In the genomic region with DNA sequence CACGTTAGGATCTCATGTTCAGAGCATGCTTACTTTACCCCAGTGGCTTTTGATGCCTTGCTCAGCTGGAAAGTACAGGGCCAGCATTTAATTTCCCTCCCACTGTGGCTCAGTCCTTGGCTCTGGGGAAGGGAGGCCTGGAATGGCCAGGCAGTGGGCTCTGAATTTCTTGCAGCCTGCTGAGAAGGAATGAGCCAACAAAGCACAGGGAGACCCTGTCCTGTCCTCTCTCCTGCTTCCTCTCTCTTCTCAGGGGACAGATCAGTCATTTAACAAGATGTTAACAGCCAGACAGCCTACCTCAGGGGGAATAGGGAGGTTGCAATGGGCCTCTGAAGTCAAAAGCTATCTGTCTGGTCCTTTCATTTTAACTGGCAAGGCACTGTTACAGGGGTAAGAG, we compare ENCODE assay signal across 20 mouse cellular contexts. TPM values are rescaled to one million over a fixed set of nuclear protein-coding genes. Genes with fewer than 3 reads are reported as not detected.
DNase-seq lines count a peak whose midpoint lies in the region; ATAC-seq lines count a peak whose summit lies in the region.
"Had no signal": no experiment of that assay in that cellular context is flagged by ENCODE, and none has a peak within 500 bp of the region (broad histone marks: within the 10 kb centered on the region; RNA-seq: fewer than 3 reads in every experiment).

No protein-coding gene starts in this region.

- H3K36me3 ChIP-seq in heart, embryonic 10.5 days: no peaks in the 10 kb centered on the region
- H3K36me3 ChIP-seq in heart, embryonic 11.5 days (ENCODE audit: control insufficient read depth, insufficient read depth, low read length): no peaks in the 10 kb centered on the region
- peaks cover 5% of the 10 kb centered on the region; the same call in 1 of the 2 replicates for H3K36me3 ChIP-seq in lung, embryonic 15.5 days
- H3K36me3 ChIP-seq in embryonic facial prominence, embryonic 15.5 days: no peaks in the 10 kb centered on the region

- 30% methylated on average over 1 of the region's 1 CpGs for whole genome bisulfite sequencing in heart, embryonic 10.5 days
- WGBS in heart, embryonic 11.5 days (ENCODE audit: insufficient replicate concordance): 32% methylated on average over 1 of the region's 1 CpGs
- whole genome bisulfite sequencing in lung, embryonic 15.5 days: 30% methylated on average over 1 of the region's 1 CpGs
- 30% methylated on average over 1 of the region's 1 CpGs for WGBS in embryonic facial prominence, embryonic 15.5 days

- H3K9ac ChIP-seq in heart, embryonic 11.5 days (ENCODE audit: low read depth, low read length): no peak overlapping the region
- H3K9ac ChIP-seq in lung, embryonic 15.5 days: peak overlapping the region; percentile 14; the same call in 1 of the 2 replicates
- H3K9ac ChIP-seq in embryonic facial prominence, embryonic 15.5 days: no peak overlapping the region

- H3K9me3 ChIP-seq in heart, embryonic 10.5 days: no peaks in the 10 kb centered on the region
- no peaks in the 10 kb centered on the region for H3K9me3 ChIP-seq in heart, embryonic 11.5 days (replicated peaks; ENCODE audit: control insufficient read depth, low read length)
- H3K9me3 ChIP-seq in lung, embryonic 15.5 days: no peaks in the 10 kb centered on the region
- H3K9me3 ChIP-seq in embryonic facial prominence, embryonic 15.5 days (replicated peaks): no peaks in the 10 kb centered on the region

- no peak overlapping the region for H3K4me2 ChIP-seq in heart, embryonic 11.5 days
- H3K4me2 ChIP-seq in lung, embryonic 15.5 days: peak overlapping the region; percentile 29; the same call in 1 of the 2 replicates
- no peak overlapping the region for H3K4me2 ChIP-seq in embryonic facial prominence, embryonic 15.5 days (replicated peaks)

- no peak overlapping the region for H3K4me3 ChIP-seq in heart, embryonic 10.5 days
- no peak overlapping the region for H3K4me3 ChIP-seq in heart, embryonic 11.5 days (ENCODE audit: low read depth, low read length)
- no peak overlapping the region for H3K4me3 ChIP-seq in lung, embryonic 15.5 days
- no peak overlapping the region for H3K4me3 ChIP-seq in brown adipose tissue, adult 24 weeks (ENCODE audit: insufficient read depth, low read depth, low read length)
- H3K4me3 ChIP-seq in embryonic facial prominence, embryonic 15.5 days (replicated peaks): no peak overlapping the region

- peaks cover 34% of the 10 kb centered on the region for H3K4me1 ChIP-seq in heart, embryonic 10.5 days
- peaks cover 5% of the 10 kb centered on the region for H3K4me1 ChIP-seq in heart, embryonic 11.5 days (ENCODE audit: control insufficient read depth, insufficient read depth, low read length)
- H3K4me1 ChIP-seq in lung, embryonic 15.5 days: peaks cover 67% of the 10 kb centered on the region
- H3K4me1 ChIP-seq in brown adipose tissue, adult 24 weeks (ENCODE audit: control insufficient read depth, insufficient read depth, insufficient read length, low read length): peaks cover 6% of the 10 kb centered on the region; the same call in 1 of the 2 replicates
- H3K4me1 ChIP-seq in embryonic facial prominence, embryonic 15.5 days: peaks cover 25% of the 10 kb centered on the region

- peaks cover 25% of the 10 kb centered on the region for H3K27me3 ChIP-seq in heart, embryonic 10.5 days (ENCODE audit: insufficient read depth, poor library complexity, severe bottlenecking)
- peaks cover under 1% of the 10 kb centered on the region; the same call in 1 of the 2 replicates for H3K27me3 ChIP-seq in heart, embryonic 11.5 days (ENCODE audit: control insufficient read depth, insufficient read depth, low read length)
- no peaks in the 10 kb centered on the region for H3K27me3 ChIP-seq in lung, embryonic 15.5 days
- no peaks in the 10 kb centered on the region for H3K27me3 ChIP-seq in embryonic facial prominence, embryonic 15.5 days

- no peak for ATAC-seq in heart, embryonic 11.5 days (replicated peaks; ENCODE audit: insufficient number of reproducible peaks, low FRiP score, low TSS enrichment)
- ATAC-seq in lung, embryonic 15.5 days (ENCODE audit: borderline replicate concordance, extremely low read depth, low FRiP score, low TSS enrichment): no peak
- ATAC-seq in embryonic facial prominence, embryonic 15.5 days (ENCODE audit: insufficient number of reproducible peaks, low FRiP score, low TSS enrichment, low read depth): no peak
- ATAC-seq in erythroid progenitor cell, adult 5-6 weeks (replicated peaks; ENCODE audit: low FRiP score, poor library complexity, severe bottlenecking): no peak
- ATAC-seq: hindbrain, postnatal 0 days; intestine, postnatal 0 days had no signal

- DNase-seq in heart, embryonic 10.5 days (ENCODE audit: low spot score): no peak
- no peak for DNase-seq in lung, postnatal 10 days
- DNase-seq: cerebellum, postnatal 14 days; gastrocnemius, postnatal 36 days; heart, postnatal 4 days; layer of hippocampus, postnatal 36 days; liver; lung, adult 18-20 months; midbrain, embryonic 14.5 days; thymus, adult 18-20 months; thymus, postnatal 4 days had no signal

- 0 out of 2 replicates have a peak overlapping the region, but pooled peaks have one; percentile 29 for H3K27ac ChIP-seq in heart, embryonic 10.5 days
- H3K27ac ChIP-seq in heart, embryonic 11.5 days (ENCODE audit: low read depth, low read length): no peak overlapping the region
- peak overlapping the region; percentile 37 for H3K27ac ChIP-seq in lung, embryonic 15.5 days
- peak overlapping the region; percentile 28 for H3K27ac ChIP-seq in brown adipose tissue, adult 24 weeks (replicated peaks; ENCODE audit: low read depth, low read length)
- H3K27ac ChIP-seq in embryonic facial prominence, embryonic 15.5 days (replicated peaks): 0 out of 2 replicates have a peak overlapping the region, but pooled peaks have one; percentile 17
- H3K27ac ChIP-seq: hindbrain, postnatal 0 days; kidney, postnatal 0 days had no signal

RNA-seq across cellular contexts. Expression of a gene that starts 5.3 kb away (rescaled TPM):
- 9.5 and 11.2 TPM in 2 replicates for polyA plus RNA-seq in heart, embryonic 10.5 days (2016; fragmentation: Nextera tagmentation; extraction: Ambion mirVana)
- 10.6 and 13.4 TPM in 2 replicates for polyA plus RNA-seq in heart, embryonic 11.5 days (2014; fragmentation: Nextera tagmentation; extraction: Ambion mirVana)
- 193 and 195 TPM in 2 replicates for polyA plus RNA-seq in lung, embryonic 15.5 days (2015; fragmentation: Nextera tagmentation; extraction: Ambion mirVana)
- 0.38 and 0.55 TPM in 2 replicates for polyA plus RNA-seq in brown adipose tissue, adult 24 weeks (2012; ENCODE audit: insufficient read depth, insufficient read length, missing spikeins)
- 22.2 and 30.8 TPM in 2 replicates for polyA plus RNA-seq in embryonic facial prominence, embryonic 15.5 days (2015; fragmentation: Nextera tagmentation; extraction: Ambion mirVana)
- total RNA-seq in erythroid progenitor cell, adult 5-6 weeks (2015; ENCODE audit: low replicate concordance): not detected in 2 replicates
- total RNA-seq in erythroid progenitor cell, adult 5-6 weeks (2017; ENCODE audit: low replicate concordance): not detected in 2 replicates
- total RNA-seq: megakaryocyte progenitor cell, adult 5-6 weeks had no signal

RNA-seq across cellular contexts. Expression of a gene that starts 36.6 kb away (rescaled TPM):
- 26.1 and 34.2 TPM in 2 replicates for polyA plus RNA-seq in heart, embryonic 10.5 days (2016; fragmentation: Nextera tagmentation; extraction: Ambion mirVana)
- polyA plus RNA-seq in heart, embryonic 11.5 days (2014; fragmentation: Nextera tagmentation; extraction: Ambion mirVana): 31.7 and 35.6 TPM in 2 replicates
- 111 and 115 TPM in 2 replicates for polyA plus RNA-seq in lung, embryonic 15.5 days (2015; fragmentation: Nextera tagmentation; extraction: Ambion mirVana)
- 16.6 and 53.4 TPM in 2 replicates for polyA plus RNA-seq in brown adipose tissue, adult 24 weeks (2012; ENCODE audit: insufficient read depth, insufficient read length, missing spikeins)
- polyA plus RNA-seq in embryonic facial prominence, embryonic 15.5 days (2015; fragmentation: Nextera tagmentation; extraction: Ambion mirVana): 39.9 and 41.3 TPM in 2 replicates
- 156 and 184 TPM in 2 replicates for total RNA-seq in erythroid progenitor cell, adult 5-6 weeks (2015; ENCODE audit: low replicate concordance)
- total RNA-seq in erythroid progenitor cell, adult 5-6 weeks (2017; ENCODE audit: low replicate concordance): 261 and 289 TPM in 2 replicates
